In the genomic region with DNA sequence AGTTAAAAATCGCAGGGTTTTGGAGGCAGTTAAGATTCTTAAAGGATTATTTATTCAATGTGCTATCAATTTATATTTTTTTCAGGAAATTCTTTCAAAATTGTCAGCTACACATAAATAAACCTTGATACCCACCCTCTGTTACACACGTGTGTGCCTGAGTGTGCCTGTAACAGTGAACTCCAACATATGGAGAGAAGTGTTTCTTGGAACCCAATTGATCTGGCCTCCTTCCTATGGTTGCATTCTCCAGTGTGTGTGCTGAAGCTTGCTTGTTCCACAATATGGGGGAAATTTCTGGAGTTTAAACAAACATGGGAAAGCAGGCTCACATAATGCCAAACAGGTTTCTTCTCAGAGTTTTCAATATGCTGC, we compare ENCODE assay signal across 15 mouse cellular contexts.
DNase-seq lines count a peak whose midpoint lies in the region; ATAC-seq and TF ChIP-seq lines count a peak whose summit lies in the region.
"Had no signal": no experiment of that assay in that cellular context is flagged by ENCODE, and none has a peak within 500 bp of the region (broad histone marks: within the 10 kb centered on the region; RNA-seq: fewer than 3 reads in every experiment).

No protein-coding gene starts in this region.

- no peaks in the 10 kb centered on the region for H3K27me3 ChIP-seq in heart, embryonic 11.5 days (ENCODE audit: control insufficient read depth, insufficient read depth, low read length)
- H3K27me3 ChIP-seq in lung, embryonic 14.5 days (ENCODE audit: insufficient read depth, low read length), result no peaks in the 10 kb centered on the region
- H3K27me3 ChIP-seq in embryonic facial prominence, embryonic 15.5 days, result no peaks in the 10 kb centered on the region
- no peaks in the 10 kb centered on the region for H3K27me3 ChIP-seq in stomach, embryonic 16.5 days (ENCODE audit: control insufficient read depth, insufficient read depth, low read length)
- no peaks in the 10 kb centered on the region for H3K27me3 ChIP-seq in cerebellum, adult 2 months (ENCODE audit: control insufficient read depth, insufficient read depth, low read length)
- H3K27me3 ChIP-seq: hindbrain, embryonic 15.5 days; liver, embryonic 12.5 days; neural tube, embryonic 13.5 days had no signal

- H3K4me3 ChIP-seq in heart, embryonic 11.5 days (ENCODE audit: low read depth, low read length), result no peak overlapping the region
- H3K4me3 ChIP-seq in lung, embryonic 14.5 days (ENCODE audit: low read depth, low read length), result no peak overlapping the region
- H3K4me3 ChIP-seq in embryonic facial prominence, embryonic 15.5 days (replicated peaks), result no peak overlapping the region
- H3K4me3 ChIP-seq in stomach, embryonic 16.5 days (replicated peaks; ENCODE audit: low read length), result no peak overlapping the region
- H3K4me3 ChIP-seq in cerebellum, adult 2 months (replicated peaks; ENCODE audit: insufficient read depth, low read depth, low read length), result no peak overlapping the region
- H3K4me3 ChIP-seq: hindbrain, embryonic 15.5 days; liver, embryonic 12.5 days; neural tube, embryonic 13.5 days had no signal

- peak overlapping the region; percentile 78 for H3K27ac ChIP-seq in heart, embryonic 11.5 days (ENCODE audit: low read depth, low read length)
- H3K27ac ChIP-seq in lung, embryonic 14.5 days (ENCODE audit: low read depth), result peak overlapping the region; percentile 73
- H3K27ac ChIP-seq in embryonic facial prominence, embryonic 15.5 days (replicated peaks), result peak overlapping the region; percentile 76
- peak overlapping the region; percentile 75 for H3K27ac ChIP-seq in stomach, embryonic 16.5 days (ENCODE audit: low read length)
- no peak overlapping the region for H3K27ac ChIP-seq in cerebellum, adult 2 months (ENCODE audit: insufficient read depth, low read length)
- H3K27ac ChIP-seq: hindbrain, embryonic 15.5 days; liver, embryonic 12.5 days had no signal

- H3K36me3 ChIP-seq in heart, embryonic 11.5 days (ENCODE audit: control insufficient read depth, insufficient read depth, low read length), result no peaks in the 10 kb centered on the region
- H3K36me3 ChIP-seq in lung, embryonic 14.5 days (ENCODE audit: insufficient read depth), result no peaks in the 10 kb centered on the region
- H3K36me3 ChIP-seq in embryonic facial prominence, embryonic 15.5 days, result no peaks in the 10 kb centered on the region
- H3K36me3 ChIP-seq in stomach, embryonic 16.5 days (ENCODE audit: control insufficient read depth, insufficient read depth, low read length), result no peaks in the 10 kb centered on the region
- H3K36me3 ChIP-seq: hindbrain, embryonic 15.5 days; liver, embryonic 12.5 days; neural tube, embryonic 13.5 days had no signal

- no peak for TF ChIP-seq CTCF in lung, embryonic 14.5 days (IDR thresholded peaks at IDR 0.05; ENCODE audit: low read depth)
- no peak for TF ChIP-seq CTCF in cerebellum, adult 2 months (IDR thresholded peaks at IDR 0.05; ENCODE audit: borderline replicate concordance, insufficient read depth, low read depth, low read length)

- DNase-seq in heart, adult 9 months (ENCODE audit: low spot score in 2 of 2), result no peak
- DNase-seq in lung, embryonic 14.5 days, result no peak
- DNase-seq in lung, adult 18-20 months, result no peak
- DNase-seq in cerebellum, adult 2 months, result no peak
- no peak for DNase-seq in T-cell, adult 2 months (ENCODE audit: low spot score)
- DNase-seq: B cell, adult 2 months; gastrocnemius, postnatal 25 days; kidney, adult 8-10 months; layer of hippocampus, postnatal 36 days had no signal

- H3K9me3 ChIP-seq in heart, embryonic 11.5 days (replicated peaks; ENCODE audit: control insufficient read depth, low read length), result no peaks in the 10 kb centered on the region
- no peaks in the 10 kb centered on the region for H3K9me3 ChIP-seq in lung, embryonic 14.5 days (ENCODE audit: low read depth, low read length)
- no peaks in the 10 kb centered on the region for H3K9me3 ChIP-seq in embryonic facial prominence, embryonic 15.5 days (replicated peaks)
- H3K9me3 ChIP-seq in stomach, embryonic 16.5 days (replicated peaks; ENCODE audit: control insufficient read depth, low read length), result no peaks in the 10 kb centered on the region
- H3K9me3 ChIP-seq: hindbrain, embryonic 15.5 days; liver, embryonic 12.5 days; neural tube, embryonic 13.5 days had no signal

- peaks cover 31% of the 10 kb centered on the region for H3K4me1 ChIP-seq in heart, embryonic 11.5 days (ENCODE audit: control insufficient read depth, insufficient read depth, low read length)
- peaks cover 16% of the 10 kb centered on the region for H3K4me1 ChIP-seq in lung, embryonic 14.5 days (ENCODE audit: insufficient read depth)
- peaks cover 17% of the 10 kb centered on the region for H3K4me1 ChIP-seq in embryonic facial prominence, embryonic 15.5 days
- H3K4me1 ChIP-seq in stomach, embryonic 16.5 days (ENCODE audit: control insufficient read depth, insufficient read depth, low read length), result peaks cover 14% of the 10 kb centered on the region
- no peaks in the 10 kb centered on the region for H3K4me1 ChIP-seq in cerebellum, adult 2 months (ENCODE audit: control insufficient read depth, insufficient read depth, low read length)
- H3K4me1 ChIP-seq: hindbrain, embryonic 15.5 days had no signal

- no peak overlapping the region for H3K4me2 ChIP-seq in heart, embryonic 11.5 days
- peak overlapping the region; percentile 38; the same call in 1 of the 2 replicates for H3K4me2 ChIP-seq in lung, embryonic 14.5 days
- peak overlapping the region; percentile 27; the same call in 1 of the 2 replicates for H3K4me2 ChIP-seq in embryonic facial prominence, embryonic 15.5 days (replicated peaks)
- H3K4me2 ChIP-seq in stomach, embryonic 16.5 days (ENCODE audit: low read depth, low read length), result peak overlapping the region; percentile 31; the same call in 1 of the 2 replicates
- H3K4me2 ChIP-seq: hindbrain, embryonic 15.5 days; neural tube, embryonic 13.5 days had no signal

- no peak for ATAC-seq in heart, embryonic 11.5 days (replicated peaks; ENCODE audit: insufficient number of reproducible peaks, low FRiP score, low TSS enrichment)
- peak; percentile 75 for ATAC-seq in lung, embryonic 14.5 days (ENCODE audit: insufficient read depth)
- ATAC-seq in embryonic facial prominence, embryonic 15.5 days (ENCODE audit: insufficient number of reproducible peaks, low FRiP score, low TSS enrichment, low read depth), result peak; percentile 72
- ATAC-seq in stomach, embryonic 16.5 days (ENCODE audit: insufficient read depth, low FRiP score), result no peak

- whole genome bisulfite sequencing in heart, embryonic 11.5 days (ENCODE audit: insufficient replicate concordance), result 43% methylated on average over 2 of the region's 2 CpGs
- 21% methylated on average over 2 of the region's 2 CpGs for WGBS in lung, embryonic 14.5 days
- 21% methylated on average over 2 of the region's 2 CpGs for WGBS in embryonic facial prominence, embryonic 15.5 days
- 36% methylated on average over 2 of the region's 2 CpGs for WGBS in stomach, embryonic 16.5 days
- 53% methylated on average over 2 of the region's 2 CpGs for WGBS in cerebellum, adult 2 months

- H3K9ac ChIP-seq in heart, embryonic 11.5 days (ENCODE audit: low read depth, low read length), result no peak overlapping the region
- no peak overlapping the region for H3K9ac ChIP-seq in lung, embryonic 14.5 days
- H3K9ac ChIP-seq in embryonic facial prominence, embryonic 15.5 days, result no peak overlapping the region
- no peak overlapping the region for H3K9ac ChIP-seq in stomach, embryonic 16.5 days (ENCODE audit: low read length)
- H3K9ac ChIP-seq: hindbrain, embryonic 15.5 days; liver, embryonic 12.5 days; neural tube, embryonic 13.5 days had no signal

- no peak for TF ChIP-seq POLR2A in cerebellum, adult 2 months (IDR thresholded peaks at IDR 0.05; ENCODE audit: borderline replicate concordance, insufficient read depth, low read length)

Comparison
In these comparisons a context has a peak if more than half of its experiments do, and no peak if none do; other contexts are left out.
1. ATAC-seq: peak in lung, embryonic 14.5 days (single experiment) and embryonic facial prominence, embryonic 15.5 days (single experiment); none in heart, embryonic 11.5 days (single experiment) and stomach, embryonic 16.5 days (single experiment).